Mouse (Mus musculus) forebrain, embryonic 14.5 days (tissue): ENCODE data around the gene Rdh8. TPM values are rescaled to one million over a fixed set of nuclear protein-coding genes. Genes with fewer than 3 reads are reported as not detected.

Experiments used
- ATAC-seq: fragments of 200-750 bp; cut with Nextera tagmentation; 2 replicates; pipeline ENCODE4 v1.8.0; 2017; ENCODE audit warnings: mild to moderate bottlenecking, moderate library complexity
- DNase-seq: peaks from one replicate; pipeline ENCODE4 v3.0.0-alpha.2; 2015; ENCODE audit warnings: low spot score
- H3K27ac ChIP-seq: fragments of 300-500 bp; sonication (generic); 2 replicates; pipeline ENCODE4 v1.5.1; 2014; ENCODE audit warnings: low read depth, mild to moderate bottlenecking, control low read depth, low read length, moderate library complexity
- H3K27me3 ChIP-seq: fragments of 300-500 bp; sonication (generic); replicated peaks from 2 replicates; pipeline ENCODE4 v1.6.1; 2014; ENCODE audit warnings: low read length, control low read depth, mixed read lengths; ENCODE audit not compliant: control insufficient read depth, insufficient read depth
- H3K36me3 ChIP-seq: fragments of 300-500 bp; sonication (generic); 2 replicates; pipeline ENCODE4 v1.6.1; 2014; ENCODE audit warnings: low read length, control low read depth; ENCODE audit not compliant: control insufficient read depth, insufficient read depth
- H3K4me1 ChIP-seq: fragments of 300-500 bp; sonication (generic); 2 replicates; pipeline ENCODE4 v1.6.1; 2014; ENCODE audit warnings: antibody characterized with exemption, low read length, control low read depth; ENCODE audit not compliant: control insufficient read depth, insufficient read depth
- H3K4me2 ChIP-seq: fragments of 300-500 bp; sonication (generic); 2 replicates; pipeline ENCODE4 v1.6.1; 2014; ENCODE audit warnings: mild to moderate bottlenecking, control low read depth, low read length
- H3K4me3 ChIP-seq: fragments of 300-500 bp; sonication (generic); 2 replicates; pipeline ENCODE4 v1.5.1; 2014; ENCODE audit warnings: low read depth, low read length, control low read depth
- H3K9ac ChIP-seq: fragments of 300-500 bp; sonication (generic); 2 replicates; pipeline ENCODE4 v1.6.1; 2014; ENCODE audit warnings: mild to moderate bottlenecking, low read length, control low read depth, moderate library complexity
- H3K9me3 ChIP-seq: fragments of 300-500 bp; sonication (generic); replicated peaks from 2 replicates; pipeline ENCODE4 v1.6.1; 2016; ENCODE audit warnings: low read length, control low read depth, mixed read lengths; ENCODE audit not compliant: control insufficient read depth
- WGBS: fragments of 180-500 bp; shearing (Covaris S2); extraction: QIAGEN DNeasy Blood & Tissue Kit; methylation state at CpG from one replicate; pipeline ENCODE4 v1.1.7; 2014; 5-methylcytosine and 5-hydroxymethylcytosine counted together
- polyA plus RNA-seq: library from polyadenylated mRNA; unstranded; fragments of >200 nt; fragmentation: Nextera tagmentation; extraction: Ambion mirVana; gene quantifications from 2 replicates; pipeline ENCODE4 v1.2.1, GENCODE M21; 2014

Gene Rdh8
- polyA plus RNA-seq, 1 experiment from 2014 or later = not detected

GRCm38 (mm10) chr9:20805706-20806105 lies 12.6 kb upstream of the Rdh8 start:
- Histone ChIP-seq H3K27ac (no peak overlapping the region), H3K36me3 (no peaks in the 10 kb centered on the region), H3K9me3 (no peaks in the 10 kb centered on the region), H3K4me3 (no peak overlapping the region), H3K4me1 (no peaks in the 10 kb centered on the region), H3K9ac (no peak overlapping the region), H3K27me3 (no peaks in the 10 kb centered on the region), H3K4me2 (no peak overlapping the region)
- ATAC-seq (no peak), DNase-seq (no peak)
- WGBS = 40% methylated on average over 5 of the region's 5 CpGs

GRCm38 (mm10) chr9:20810271-20810670 lies 8.0 kb upstream of the Rdh8 start:
- 51% methylated on average over 4 of the region's 4 CpGs for WGBS
- no peak overlapping the region for H3K27ac ChIP-seq
- no peaks in the 10 kb centered on the region for H3K36me3 ChIP-seq
- DNase-seq (no peak), ATAC-seq (no peak)
- no peak overlapping the region for H3K9ac ChIP-seq
- H3K9me3 ChIP-seq = no peaks in the 10 kb centered on the region
- H3K4me3 ChIP-seq = no peak overlapping the region
- peaks cover 8% of the 10 kb centered on the region; the same call in 1 of the 2 replicates for H3K27me3 ChIP-seq
- no peak overlapping the region for H3K4me2 ChIP-seq
- peaks cover 4% of the 10 kb centered on the region; the same call in 1 of the 2 replicates for H3K4me1 ChIP-seq

GRCm38 (mm10) chr9:20810773-20811172 lies 7.5 kb upstream of the Rdh8 start:
- Histone ChIP-seq H3K27me3 (peaks cover 8% of the 10 kb centered on the region; the same call in 1 of the 2 replicates), H3K27ac (no peak overlapping the region), H3K36me3 (no peaks in the 10 kb centered on the region), H3K4me2 (no peak overlapping the region), H3K9ac (no peak overlapping the region), H3K9me3 (no peaks in the 10 kb centered on the region), H3K4me3 (no peak overlapping the region), H3K4me1 (peaks cover 4% of the 10 kb centered on the region; the same call in 1 of the 2 replicates)
- no peak for DNase-seq
- 80% methylated on average over 1 of the region's 1 CpGs for WGBS
- ATAC-seq = no peak

- no peak overlapping the region for H3K27ac ChIP-seq
- peaks cover 8% of the 10 kb centered on the region; the same call in 1 of the 2 replicates for H3K27me3 ChIP-seq
- DNase-seq (no peak), ATAC-seq (no peak)
- no peaks in the 10 kb centered on the region for H3K9me3 ChIP-seq
- no peak overlapping the region for H3K4me2 ChIP-seq
- H3K4me1 ChIP-seq = peaks cover 4% of the 10 kb centered on the region; the same call in 1 of the 2 replicates
- H3K4me3 ChIP-seq = no peak overlapping the region
- H3K36me3 ChIP-seq = no peaks in the 10 kb centered on the region
- no peak overlapping the region for H3K9ac ChIP-seq
- 13% methylated on average over 19 of the region's 19 CpGs for WGBS
These were observed 5.6 kb upstream of the Rdh8 start for GRCm38 (mm10) chr9:20812537-20813271.

- ATAC-seq (no peak), DNase-seq (peak; percentile 13)
- Histone ChIP-seq H3K9me3 (no peaks in the 10 kb centered on the region), H3K4me2 (peak within 1 kb of the TSS; percentile 39), H3K27me3 (peaks cover 8% of the 10 kb centered on the region; the same call in 1 of the 2 replicates), H3K4me3 (no peak within 1 kb of the TSS), H3K9ac (no peak within 1 kb of the TSS), H3K36me3 (no peaks in the 10 kb centered on the region), H3K27ac (no peak within 1 kb of the TSS), H3K4me1 (peaks cover 4% of the 10 kb centered on the region; the same call in 1 of the 2 replicates)
- WGBS = 4% methylated on average over 28 of the region's 29 CpGs
These were observed 3.6 kb upstream of the Rdh8 start, which contains the start of gene Col5a3 for GRCm38 (mm10) chr9:20814521-20815272. Col5a3 (minus strand) TSS chr9:20815067.

- Histone ChIP-seq H3K4me1 (peaks cover under 1% of the 10 kb centered on the region; the same call in 1 of the 2 replicates), H3K27me3 (peaks cover 2% of the 10 kb centered on the region; the same call in 1 of the 2 replicates), H3K4me2 (no peak overlapping the region), H3K27ac (no peak overlapping the region), H3K9ac (no peak overlapping the region), H3K9me3 (no peaks in the 10 kb centered on the region), H3K36me3 (no peaks in the 10 kb centered on the region), H3K4me3 (no peak overlapping the region)
- DNase-seq (no peak), ATAC-seq (no peak)
- 79% methylated on average over 5 of the region's 5 CpGs for whole genome bisulfite sequencing
These were observed 1.7 kb downstream of the Rdh8 start for GRCm38 (mm10) chr9:20820001-20820400.

- Histone ChIP-seq H3K27me3 (no peaks in the 10 kb centered on the region), H3K4me2 (no peak overlapping the region), H3K9ac (no peak overlapping the region), H3K9me3 (no peaks in the 10 kb centered on the region), H3K4me1 (no peaks in the 10 kb centered on the region), H3K27ac (no peak overlapping the region), H3K4me3 (no peak overlapping the region), H3K36me3 (no peaks in the 10 kb centered on the region)
- DNase-seq (no peak), ATAC-seq (no peak)
- 73% methylated on average over 3 of the region's 3 CpGs for WGBS
These were observed 4.5 kb downstream of the Rdh8 start for GRCm38 (mm10) chr9:20822821-20823220.

- no peaks in the 10 kb centered on the region for H3K27me3 ChIP-seq
- no peak overlapping the region for H3K4me2 ChIP-seq
- no peak overlapping the region for H3K27ac ChIP-seq
- no peaks in the 10 kb centered on the region for H3K36me3 ChIP-seq
- no peaks in the 10 kb centered on the region for H3K4me1 ChIP-seq
- WGBS = 79% methylated on average over 5 of the region's 5 CpGs
- no peak overlapping the region for H3K4me3 ChIP-seq
- ATAC-seq (no peak), DNase-seq (no peak)
- no peaks in the 10 kb centered on the region for H3K9me3 ChIP-seq
- H3K9ac ChIP-seq = no peak overlapping the region
These were observed 7.5 kb downstream of the Rdh8 start for GRCm38 (mm10) chr9:20825781-20826180.

GRCm38 (mm10) chr9:20828127-20828526 lies 9.8 kb downstream of the Rdh8 start:
- Histone ChIP-seq H3K27me3 (no peaks in the 10 kb centered on the region), H3K9ac (no peak overlapping the region), H3K27ac (no peak overlapping the region), H3K4me1 (no peaks in the 10 kb centered on the region), H3K36me3 (no peaks in the 10 kb centered on the region), H3K4me3 (no peak overlapping the region), H3K4me2 (no peak overlapping the region), H3K9me3 (no peaks in the 10 kb centered on the region)
- DNase-seq (no peak), ATAC-seq (no peak)
- 100% methylated on average over 1 of the region's 1 CpGs for WGBS
